In the genomic region with DNA sequence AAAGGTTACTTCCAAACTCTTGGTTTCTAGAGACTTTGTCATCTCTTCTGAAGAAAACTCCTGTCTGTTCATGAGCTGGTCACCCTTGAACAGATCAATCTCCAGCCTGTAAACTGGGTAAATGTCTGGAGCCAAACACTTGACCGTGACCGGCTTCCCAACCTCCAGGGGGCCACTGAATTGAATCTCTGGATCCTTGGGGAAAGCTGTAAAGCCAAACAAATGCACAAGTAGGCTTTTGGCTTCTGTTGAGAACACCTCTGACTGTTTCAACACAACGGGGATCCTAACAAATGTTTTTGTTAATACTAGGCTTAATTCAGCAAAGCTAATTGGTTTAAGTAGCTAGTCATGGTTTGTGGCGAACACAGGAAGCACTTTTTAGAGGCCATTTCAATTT, we compare ENCODE assay signal across 9 mouse cellular contexts. TPM values are rescaled to one million over a fixed set of nuclear protein-coding genes. Genes with fewer than 3 reads are reported as not detected.
DNase-seq lines count a peak whose midpoint lies in the region; ATAC-seq lines count a peak whose summit lies in the region.
"Had no signal": no experiment of that assay in that cellular context is flagged by ENCODE, and none has a peak within 500 bp of the region (broad histone marks: within the 10 kb centered on the region; RNA-seq: fewer than 3 reads in every experiment).

No protein-coding gene starts in this region.

- H3K4me3 ChIP-seq in kidney, embryonic 14.5 days (ENCODE audit: low read length), result no peak overlapping the region
- peak overlapping the region; percentile 47 for H3K4me3 ChIP-seq in embryonic facial prominence, embryonic 13.5 days
- H3K4me3 ChIP-seq in hindbrain, embryonic 14.5 days (replicated peaks; ENCODE audit: low read length), result peak overlapping the region; percentile 19; the same call in 1 of the 2 replicates
- peak overlapping the region; percentile 38 for H3K4me3 ChIP-seq in midbrain, embryonic 13.5 days (replicated peaks)

- no peak overlapping the region for H3K27ac ChIP-seq in kidney, embryonic 14.5 days (ENCODE audit: low read depth, low read length)
- peak overlapping the region; percentile 76 for H3K27ac ChIP-seq in embryonic facial prominence, embryonic 13.5 days
- H3K27ac ChIP-seq in hindbrain, embryonic 14.5 days, result peak overlapping the region; percentile 26; the same call in 1 of the 2 replicates
- H3K27ac ChIP-seq in midbrain, embryonic 13.5 days, result no peak overlapping the region
- H3K27ac ChIP-seq: macrophage had no signal

- no peaks in the 10 kb centered on the region for H3K27me3 ChIP-seq in kidney, embryonic 14.5 days (ENCODE audit: control insufficient read depth, insufficient read depth, low read length)
- H3K27me3 ChIP-seq in embryonic facial prominence, embryonic 13.5 days, result no peaks in the 10 kb centered on the region
- H3K27me3 ChIP-seq in hindbrain, embryonic 14.5 days (ENCODE audit: control insufficient read depth, insufficient read depth, low read length), result no peaks in the 10 kb centered on the region
- H3K27me3 ChIP-seq in midbrain, embryonic 13.5 days, result no peaks in the 10 kb centered on the region

- H3K36me3 ChIP-seq in kidney, embryonic 14.5 days (ENCODE audit: control insufficient read depth, insufficient read depth, low read length), result no peaks in the 10 kb centered on the region; the same call in 1 of the 2 replicates
- 0 out of 2 replicates have a peak, but pooled peaks cover 8% of the 10 kb centered on the region for H3K36me3 ChIP-seq in embryonic facial prominence, embryonic 13.5 days
- H3K36me3 ChIP-seq in hindbrain, embryonic 14.5 days (replicated peaks; ENCODE audit: control insufficient read depth, insufficient read depth), result no peaks in the 10 kb centered on the region
- peaks cover 9% of the 10 kb centered on the region; the same call in 1 of the 2 replicates for H3K36me3 ChIP-seq in midbrain, embryonic 13.5 days

- H3K9ac ChIP-seq in kidney, embryonic 14.5 days (ENCODE audit: low read depth, low read length), result no peak overlapping the region
- H3K9ac ChIP-seq in embryonic facial prominence, embryonic 13.5 days, result no peak overlapping the region
- no peak overlapping the region for H3K9ac ChIP-seq in hindbrain, embryonic 14.5 days
- no peak overlapping the region for H3K9ac ChIP-seq in midbrain, embryonic 13.5 days (replicated peaks)

- ATAC-seq in kidney, embryonic 14.5 days (ENCODE audit: low FRiP score, low TSS enrichment), result no peak
- no peak for ATAC-seq in embryonic facial prominence, embryonic 13.5 days (ENCODE audit: insufficient number of reproducible peaks, insufficient read depth, low FRiP score, low TSS enrichment, low read depth)
- no peak for ATAC-seq in hindbrain, embryonic 14.5 days (ENCODE audit: low FRiP score)
- peak; percentile 63 for ATAC-seq in midbrain, embryonic 13.5 days
- ATAC-seq in frontal cortex, adult (ENCODE audit: low TSS enrichment), result no peak
- ATAC-seq in megakaryocyte-erythroid progenitor cell, adult 5-6 weeks (replicated peaks; ENCODE audit: low FRiP score, low TSS enrichment, poor library complexity, severe bottlenecking), result no peak

- no peak for DNase-seq in kidney, adult 8-10 months
- no peak for DNase-seq in hindbrain, embryonic 14.5 days (ENCODE audit: low spot score)
- DNase-seq in thymus, adult 18-20 months, result no peak

- H3K9me3 ChIP-seq in kidney, embryonic 14.5 days (ENCODE audit: control insufficient read depth, low read length), result no peaks in the 10 kb centered on the region
- no peaks in the 10 kb centered on the region for H3K9me3 ChIP-seq in embryonic facial prominence, embryonic 13.5 days
- H3K9me3 ChIP-seq in hindbrain, embryonic 14.5 days (ENCODE audit: control insufficient read depth, low read length), result no peaks in the 10 kb centered on the region
- no peaks in the 10 kb centered on the region for H3K9me3 ChIP-seq in midbrain, embryonic 13.5 days

- H3K4me1 ChIP-seq in kidney, embryonic 14.5 days (ENCODE audit: control insufficient read depth, insufficient read depth, low read length), result no peaks in the 10 kb centered on the region
- peaks cover 17% of the 10 kb centered on the region for H3K4me1 ChIP-seq in embryonic facial prominence, embryonic 13.5 days
- peaks cover 11% of the 10 kb centered on the region; the same call in 1 of the 2 replicates for H3K4me1 ChIP-seq in hindbrain, embryonic 14.5 days (replicated peaks; ENCODE audit: control insufficient read depth, insufficient read depth, low read length)
- H3K4me1 ChIP-seq in midbrain, embryonic 13.5 days (replicated peaks), result peaks cover 30% of the 10 kb centered on the region

- H3K4me2 ChIP-seq in kidney, embryonic 14.5 days (replicated peaks; ENCODE audit: low read depth, low read length), result peak overlapping the region; percentile 6; the same call in 1 of the 2 replicates
- peak overlapping the region; percentile 64 for H3K4me2 ChIP-seq in embryonic facial prominence, embryonic 13.5 days
- H3K4me2 ChIP-seq in hindbrain, embryonic 14.5 days (replicated peaks), result peak overlapping the region; percentile 42
- H3K4me2 ChIP-seq in midbrain, embryonic 13.5 days (replicated peaks), result peak overlapping the region; percentile 52

- WGBS in kidney, embryonic 14.5 days, result 35% methylated on average over 4 of the region's 4 CpGs
- WGBS in embryonic facial prominence, embryonic 13.5 days, result 28% methylated on average over 4 of the region's 4 CpGs
- WGBS in hindbrain, embryonic 14.5 days, result 14% methylated on average over 4 of the region's 4 CpGs
- WGBS in midbrain, embryonic 13.5 days, result 9% methylated on average over 4 of the region's 4 CpGs

RNA-seq across cellular contexts. Expression of gene Vcam1, which starts 3.4 kb away (rescaled TPM):
- 25.2 and 33.8 TPM in 2 replicates for polyA plus RNA-seq in kidney, embryonic 14.5 days (2014; fragmentation: Nextera tagmentation; extraction: Ambion mirVana)
- 36.2 and 42.8 TPM in 2 replicates for polyA plus RNA-seq in embryonic facial prominence, embryonic 13.5 days (2015; fragmentation: Nextera tagmentation; extraction: Ambion mirVana)
- polyA plus RNA-seq in hindbrain, embryonic 14.5 days (2014; fragmentation: Nextera tagmentation; extraction: Ambion mirVana), result 36.9 and 41.5 TPM in 2 replicates
- polyA plus RNA-seq in midbrain, embryonic 13.5 days (2015; fragmentation: Nextera tagmentation; extraction: Ambion mirVana), result 38.5 and 44.4 TPM in 2 replicates
- total RNA-seq in megakaryocyte-erythroid progenitor cell, adult 5-6 weeks (2014; fragmentation: Nextera tagmentation), result not detected in 2 replicates
- 0.33 and 0.72 TPM in 2 replicates for total RNA-seq in megakaryocyte-erythroid progenitor cell, adult 5-6 weeks (2017)

Comparison
In these comparisons a context has a peak if more than half of its experiments do, and no peak if none do; other contexts are left out.
1. H3K27ac ChIP-seq: peak in embryonic facial prominence, embryonic 13.5 days (single experiment) and hindbrain, embryonic 14.5 days (single experiment); none in kidney, embryonic 14.5 days (single experiment) and midbrain, embryonic 13.5 days (single experiment).
2. H3K4me2 ChIP-seq: peak in every context shown above with its lines; median percentile 64 in embryonic facial prominence, embryonic 13.5 days; 52 in midbrain, embryonic 13.5 days; 42 in hindbrain, embryonic 14.5 days; 6 in kidney, embryonic 14.5 days.